Mouse (Mus musculus) urinary bladder, postnatal 4 days (tissue): ENCODE results near the gene Commd1.

Experiments
- DNase-seq, 2 experiments: peaks; one replicate each; pipeline ENCODE4 v3.0.0; 2021 to 2022; ENCODE audit warnings: low spot score in 2 of 2

Gene Commd1

DNA sequence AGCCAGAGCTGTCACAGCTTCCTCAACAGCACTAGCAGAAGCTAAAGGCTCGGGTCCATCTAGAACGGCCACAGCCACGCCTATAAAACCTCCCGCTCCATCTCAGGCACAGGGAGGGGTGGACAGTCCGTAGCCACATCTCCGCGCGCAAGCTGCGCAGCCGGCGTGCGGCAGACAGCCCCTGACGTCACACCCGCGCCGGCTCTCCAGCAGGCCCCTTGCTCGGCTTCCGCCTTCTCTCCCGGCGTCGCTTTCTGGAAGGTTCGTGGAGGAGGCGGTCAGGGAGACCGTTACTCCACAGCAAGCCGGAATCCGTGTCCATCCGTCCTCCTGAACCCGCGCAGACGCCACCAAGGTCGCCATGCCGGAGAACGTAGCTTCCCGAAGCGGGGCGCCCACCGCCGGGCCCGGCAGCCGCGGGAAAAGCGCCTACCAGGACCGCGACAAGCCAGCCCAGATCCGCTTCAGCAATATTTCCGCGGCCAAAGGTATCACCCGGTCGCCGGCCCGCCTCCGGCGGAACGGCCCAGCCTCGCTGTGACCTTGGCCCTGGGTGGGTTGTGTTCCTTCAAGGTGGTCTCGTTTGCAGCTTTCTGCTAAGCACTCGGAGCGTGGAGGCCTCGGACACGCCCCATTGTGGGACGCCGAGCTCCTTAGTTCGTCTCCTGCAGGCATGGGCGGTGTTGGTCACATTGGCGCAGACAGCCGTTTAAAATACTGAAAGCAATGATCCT lies 8.4 kb upstream of the Commd1 start, which contains the start of gene Cct4:
Gene Cct4 (plus strand): TSS at position 127 of the 734 bp plus-strand sequence.
- DNase-seq = peak; percentile 90 to 91

DNA sequence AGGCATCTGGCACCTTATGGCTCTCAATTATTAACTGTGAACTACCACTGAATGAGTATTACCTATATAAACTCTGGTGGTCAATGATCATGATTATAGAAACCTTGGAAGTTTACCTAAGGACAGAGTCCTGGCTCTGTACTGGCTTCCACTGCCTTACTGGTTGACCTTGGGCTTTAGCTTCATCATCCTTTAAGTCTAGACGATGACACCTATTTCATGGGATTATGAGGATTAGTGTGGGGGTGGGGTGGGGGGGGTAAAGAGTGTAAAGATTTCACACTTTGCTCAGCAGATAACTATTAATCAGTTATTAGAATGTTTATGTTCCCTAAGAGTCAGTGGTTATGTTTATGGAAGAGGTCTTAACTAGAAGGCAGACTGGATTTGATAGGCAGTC lies 7.6 kb upstream of the Commd1 start:
- DNase-seq = no peak

DNA sequence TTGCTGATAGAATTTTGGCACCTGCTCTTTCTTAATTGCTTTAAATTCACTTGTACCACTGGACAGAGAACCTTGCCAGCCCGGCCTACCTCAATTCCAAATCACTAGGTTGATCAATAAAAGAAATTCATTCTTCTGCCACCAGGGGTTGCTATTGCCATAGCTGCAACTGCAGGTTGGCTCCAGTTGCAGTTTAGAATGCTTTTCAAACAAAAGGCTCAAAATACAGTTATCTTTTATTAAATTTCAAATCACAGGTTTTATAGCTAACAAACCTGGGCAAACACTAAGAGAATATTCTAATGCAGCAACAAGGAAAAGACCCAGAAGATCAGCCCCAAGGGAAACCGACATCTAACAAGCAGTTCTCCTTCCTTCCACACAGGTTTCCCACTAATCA lies 5.2 kb upstream of the Commd1 start:
- DNase-seq = no peak

DNA sequence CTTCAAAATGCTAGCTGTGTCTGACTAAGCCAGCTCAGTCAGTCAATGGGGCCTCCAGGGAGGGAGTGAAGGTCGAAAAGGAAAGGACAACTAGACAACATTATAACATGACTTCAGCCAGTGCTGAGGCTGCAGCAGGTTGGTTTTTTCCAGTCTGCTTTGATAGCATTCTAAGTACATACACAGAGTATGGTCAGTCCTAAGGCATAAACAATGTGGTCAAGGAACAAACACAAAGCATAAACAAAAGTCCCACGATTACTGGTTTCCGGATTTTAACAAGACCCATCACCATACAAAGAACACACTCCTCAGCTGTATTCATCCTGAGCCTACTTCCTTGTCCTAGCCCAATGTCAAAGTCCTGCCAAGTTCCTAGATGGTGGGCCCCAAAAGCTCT lies 3.3 kb upstream of the Commd1 start:
- no peak for DNase-seq

DNA sequence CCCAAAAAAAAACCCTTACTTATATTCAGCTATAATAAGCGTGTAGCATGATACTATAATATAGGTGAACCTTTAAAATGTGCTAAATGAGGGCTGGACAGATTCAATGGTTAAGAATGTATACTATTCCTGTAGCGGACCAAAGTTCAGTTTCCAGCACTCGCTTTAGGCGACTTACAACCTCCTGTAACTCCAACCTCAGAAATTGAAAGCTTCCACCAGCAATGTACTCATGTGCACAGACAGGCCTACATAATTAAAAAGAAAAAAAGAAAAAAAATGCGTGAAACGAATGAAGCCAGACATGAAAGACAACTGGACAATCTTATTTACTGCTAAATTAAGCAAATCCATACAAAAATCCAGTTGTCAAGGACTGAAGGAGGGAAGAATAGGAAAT lies 664 bp upstream of the Commd1 start:
- no peak for DNase-seq

DNA sequence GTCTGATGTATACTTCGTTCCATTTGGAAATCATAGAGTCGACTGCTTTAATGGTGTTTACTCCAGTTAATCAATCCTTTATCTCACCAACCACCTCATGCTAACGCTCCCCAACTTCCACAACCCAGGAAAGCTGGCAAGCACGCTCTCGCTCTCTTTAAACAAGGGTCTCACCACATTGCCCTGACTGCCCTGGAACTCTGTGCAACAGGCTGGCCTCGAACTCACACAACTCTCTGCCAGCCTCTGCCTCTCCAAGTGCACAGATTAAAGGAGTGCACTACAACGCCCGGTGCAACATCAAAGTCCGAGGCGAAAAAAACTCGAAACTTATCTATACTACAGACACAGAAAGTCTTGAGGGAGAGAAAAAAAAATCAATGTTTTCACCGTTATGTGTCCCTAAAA lies 635 bp downstream of the Commd1 start:
- no peak for DNase-seq

DNA sequence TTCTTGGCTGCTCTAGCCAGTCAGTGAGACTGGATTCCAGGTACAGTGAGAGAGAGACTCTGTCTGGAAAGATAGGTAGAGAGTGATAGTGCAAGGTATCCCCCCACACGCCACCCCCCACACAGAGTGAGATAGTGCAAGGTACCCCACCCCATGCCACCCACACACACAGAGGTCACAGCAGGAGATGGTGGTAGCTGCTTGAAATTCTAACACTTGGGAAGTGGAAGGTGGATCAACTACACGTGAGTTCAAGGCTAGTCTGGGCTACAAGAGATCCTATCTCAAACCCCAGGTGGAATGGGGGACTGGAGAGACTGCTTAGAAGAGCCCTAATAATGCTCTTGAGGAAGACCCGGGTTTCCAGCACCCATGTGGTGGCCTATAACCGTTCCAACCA lies 1.1 kb downstream of the Commd1 start:
- DNase-seq = no peak

DNA sequence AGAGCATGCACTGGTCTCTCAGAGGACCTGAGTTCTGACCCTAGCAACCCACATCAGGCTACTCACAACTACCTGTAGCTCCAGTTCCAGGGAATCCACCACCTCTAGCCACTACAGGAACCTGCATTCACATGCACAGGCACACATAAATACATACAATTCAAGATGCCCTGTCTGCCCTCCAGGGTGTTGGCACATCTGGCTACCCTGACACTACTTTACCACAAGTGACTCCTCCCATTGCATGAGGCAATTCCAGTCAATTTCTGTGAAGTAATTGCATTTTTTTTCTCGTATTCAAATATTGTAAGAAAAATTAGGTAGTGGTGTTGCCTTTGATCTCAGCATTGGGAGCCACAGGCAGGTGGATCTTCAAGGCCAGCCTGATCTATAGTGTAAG lies 3.0 kb downstream of the Commd1 start:
- DNase-seq = no peak

DNA sequence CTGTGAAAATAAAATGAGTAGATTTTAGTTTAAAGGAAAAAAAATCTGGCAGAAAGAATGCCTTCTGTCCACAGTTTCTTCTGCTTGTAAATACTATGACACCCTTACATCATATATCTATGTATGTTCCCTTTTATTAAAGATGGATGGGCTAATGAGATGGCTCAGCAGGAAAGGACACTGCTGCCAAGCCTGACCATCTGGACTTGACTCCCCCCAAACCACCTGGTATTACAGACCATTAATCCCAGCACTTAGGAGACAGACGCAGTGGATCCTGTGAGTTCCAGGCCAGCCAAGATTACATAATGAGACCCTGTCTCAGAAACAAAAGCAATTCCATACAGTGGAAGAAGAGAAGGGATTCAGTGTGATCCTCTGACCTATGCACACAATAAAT lies 3.5 kb downstream of the Commd1 start:
- no peak for DNase-seq

DNA sequence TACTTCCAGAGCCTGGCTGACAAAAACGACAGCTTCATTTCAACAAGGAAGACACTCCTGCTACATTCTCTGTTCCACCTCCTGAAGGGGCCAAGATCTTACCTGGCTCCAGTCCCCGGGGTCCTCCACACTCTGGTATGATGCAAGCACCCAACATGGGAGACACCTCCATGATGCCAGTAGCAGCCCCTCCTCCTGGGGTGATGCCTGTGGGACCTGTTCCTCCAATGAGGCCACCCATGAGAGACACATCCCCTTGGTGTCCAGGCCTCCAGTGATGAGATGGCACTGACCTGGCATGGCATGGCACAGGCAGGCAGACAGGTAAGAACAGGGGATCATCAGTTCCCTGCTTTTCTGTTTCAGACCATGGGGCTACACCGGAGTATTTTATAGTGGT lies 4.0 kb downstream of the Commd1 start:
- no peak for DNase-seq

DNA sequence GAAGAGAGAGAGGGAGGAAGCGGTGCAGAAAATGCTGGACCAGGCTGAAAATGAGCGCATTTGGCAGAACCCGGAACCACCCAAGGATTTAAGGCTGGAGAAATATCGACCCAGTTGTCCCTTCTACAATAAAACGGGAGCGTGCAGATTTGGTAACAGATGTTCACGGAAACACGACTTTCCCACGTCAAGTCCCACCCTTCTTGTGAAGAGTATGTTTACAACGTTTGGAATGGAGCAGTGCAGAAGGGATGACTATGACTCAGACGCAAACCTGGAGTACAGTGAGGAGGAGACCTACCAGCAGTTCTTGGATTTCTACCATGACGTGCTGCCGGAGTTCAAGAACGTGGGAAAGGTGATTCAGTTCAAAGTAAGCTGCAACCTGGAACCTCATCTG lies 8.6 kb downstream of the Commd1 start:
- DNase-seq = peak in 1 of 2 experiments; percentile 47

DNA sequence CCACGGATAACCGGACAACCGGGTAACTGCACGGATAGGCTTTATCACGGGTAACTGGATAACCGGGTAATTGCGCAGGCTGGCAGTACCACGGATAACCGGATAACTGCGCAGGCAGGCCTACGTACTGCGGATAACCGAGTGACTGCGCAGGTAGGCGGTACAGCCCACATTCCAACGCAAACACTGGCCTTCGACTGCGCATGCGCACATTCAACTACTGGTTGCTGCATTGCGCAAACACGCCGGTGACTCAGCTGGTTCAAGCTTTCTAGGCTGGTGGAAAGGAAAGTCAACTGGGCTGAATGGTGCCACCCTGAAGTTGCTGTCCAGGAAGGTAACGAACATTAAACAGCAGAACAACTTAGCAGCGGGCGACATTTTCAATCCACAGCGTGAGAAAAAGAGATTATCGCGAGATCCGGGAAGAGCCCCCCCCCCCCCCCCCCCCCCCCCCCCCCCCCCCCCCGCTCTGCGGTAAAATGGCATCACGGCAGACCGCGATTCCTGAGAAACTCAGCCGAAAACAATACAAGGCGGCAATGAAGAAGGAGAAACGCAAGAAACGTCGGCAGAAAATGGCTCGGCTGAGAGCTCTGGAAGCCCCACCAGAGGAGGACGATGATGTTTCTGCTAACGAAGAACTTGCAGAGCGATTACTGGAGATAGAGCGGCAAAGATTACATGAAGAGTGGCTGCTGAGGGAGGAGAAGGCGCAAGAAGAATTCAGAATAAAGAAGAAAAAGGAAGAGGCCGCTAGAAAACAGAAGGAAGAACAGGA lies 9.2 kb downstream of the Commd1 start:
- peak; percentile 73 to 78 for DNase-seq

DNA sequence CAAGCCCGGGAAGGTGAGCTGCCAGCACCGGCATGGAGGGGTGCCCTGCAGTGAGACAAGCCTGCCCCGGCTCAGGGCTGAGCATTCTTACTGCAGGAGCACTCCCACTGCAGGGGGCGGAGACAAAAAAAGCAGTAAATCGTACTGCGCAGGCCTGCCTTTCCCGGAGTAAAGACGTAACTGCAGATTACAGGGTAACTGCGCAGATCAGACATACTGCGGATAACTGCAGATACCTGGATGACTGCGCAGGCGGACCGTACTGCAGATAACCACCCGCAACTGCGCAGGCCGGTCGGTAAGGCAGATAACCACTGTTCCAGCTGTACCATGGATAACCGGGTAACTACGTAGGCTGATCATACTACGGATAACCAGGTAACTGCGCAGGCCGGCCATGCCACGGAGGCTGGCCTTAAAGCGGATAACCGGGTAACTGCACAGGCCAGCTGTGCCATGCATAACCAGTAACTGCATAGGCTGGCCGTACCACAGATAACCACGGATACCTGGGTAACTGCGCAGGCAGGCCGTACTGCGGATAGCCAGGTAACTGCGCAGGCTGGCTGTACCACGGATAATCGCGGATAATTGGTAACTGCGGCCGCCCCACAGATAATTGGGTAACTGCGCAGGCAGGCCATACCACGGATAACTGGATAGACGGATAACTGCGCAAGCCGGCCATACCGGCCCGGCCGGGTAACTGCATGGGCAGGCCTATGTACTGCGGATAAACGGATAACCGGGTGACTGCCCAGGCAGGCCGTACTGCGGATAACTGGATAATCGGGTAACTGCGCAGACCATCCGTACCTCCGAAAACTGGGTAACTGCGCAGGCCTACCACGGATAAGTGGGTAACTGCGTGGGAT lies 10.1 kb downstream of the Commd1 start, which contains the start of gene Zrsr1:
Gene Zrsr1 (plus strand): TSS at position 171 of the 875 bp plus-strand sequence.
- peak; percentile 36 to 62 for DNase-seq

DNA sequence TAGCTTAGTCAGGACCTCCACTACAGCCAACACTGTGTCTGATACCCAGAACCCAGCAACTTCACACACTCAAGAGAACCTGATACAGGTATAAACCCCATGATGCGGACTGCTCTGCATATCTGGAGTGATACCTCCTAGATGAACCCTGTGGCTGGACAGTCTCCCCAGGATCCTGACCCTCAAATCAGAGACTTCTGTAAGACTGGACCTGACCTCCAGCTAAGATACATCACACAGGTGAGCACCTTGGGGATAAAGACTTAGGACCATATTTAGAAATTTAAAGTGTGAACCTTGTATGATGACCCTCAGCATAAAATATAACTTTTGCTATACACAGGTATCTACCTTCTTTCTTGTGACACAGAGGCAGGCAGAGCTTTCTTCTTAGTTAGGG lies 11.6 kb downstream of the Commd1 start:
- no peak for DNase-seq

DNA sequence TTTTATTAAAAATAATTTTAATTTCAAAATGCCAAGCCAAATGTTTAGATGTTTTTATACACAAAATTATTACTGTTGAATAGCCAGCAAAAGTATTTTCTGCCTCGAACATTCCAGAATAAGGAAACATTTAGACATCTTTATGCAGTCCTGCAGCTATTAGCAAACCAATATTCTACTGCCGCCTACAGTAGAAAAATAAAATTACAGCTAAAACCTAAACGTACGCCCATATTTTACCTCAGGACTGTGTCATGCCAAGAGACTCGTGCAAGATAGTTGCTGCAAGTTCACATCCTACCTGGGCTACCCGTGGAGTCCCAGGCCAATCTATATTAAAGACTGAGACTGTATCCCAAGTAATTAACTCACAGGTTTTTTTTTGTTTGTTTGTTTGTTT lies 12.7 kb downstream of the Commd1 start:
- DNase-seq = no peak

DNA sequence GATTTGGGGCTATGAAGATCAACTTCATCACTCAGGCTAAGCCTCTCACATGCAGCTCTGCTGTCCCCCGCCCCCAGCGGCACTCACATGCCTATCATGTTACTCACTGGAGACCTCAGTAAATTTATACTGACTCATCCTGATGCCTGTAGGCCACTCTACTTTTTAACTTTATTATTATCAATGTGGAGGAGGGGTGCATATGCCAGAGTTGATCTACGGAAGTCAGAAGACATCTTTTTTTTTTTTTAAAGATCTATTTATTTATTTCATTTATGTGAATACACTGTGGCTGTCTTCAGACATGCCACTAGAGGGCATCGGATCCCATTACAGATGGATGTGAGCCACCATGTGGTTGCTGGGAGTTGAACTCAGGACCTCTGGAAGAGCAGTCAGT lies 16.7 kb downstream of the Commd1 start:
- DNase-seq = no peak

DNA sequence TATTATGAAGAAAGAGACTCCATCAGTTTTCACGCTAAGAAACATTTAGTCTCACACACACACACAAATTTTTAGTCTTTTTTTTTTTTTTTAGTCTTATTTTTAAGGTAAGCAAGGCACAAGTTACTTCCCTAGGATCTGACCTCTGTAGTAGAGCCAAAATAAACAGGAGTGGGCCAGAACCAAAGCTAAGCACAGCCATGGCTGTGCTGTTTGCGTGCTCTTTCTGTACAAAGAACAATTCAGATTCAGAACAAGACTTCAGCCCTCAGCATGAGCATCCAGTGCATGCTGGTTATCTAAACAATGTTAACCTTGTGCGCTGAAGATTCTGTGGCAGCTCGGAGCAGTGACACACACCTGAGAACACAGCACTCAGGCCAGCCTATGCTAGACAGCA lies 17.8 kb downstream of the Commd1 start:
- no peak for DNase-seq

DNA sequence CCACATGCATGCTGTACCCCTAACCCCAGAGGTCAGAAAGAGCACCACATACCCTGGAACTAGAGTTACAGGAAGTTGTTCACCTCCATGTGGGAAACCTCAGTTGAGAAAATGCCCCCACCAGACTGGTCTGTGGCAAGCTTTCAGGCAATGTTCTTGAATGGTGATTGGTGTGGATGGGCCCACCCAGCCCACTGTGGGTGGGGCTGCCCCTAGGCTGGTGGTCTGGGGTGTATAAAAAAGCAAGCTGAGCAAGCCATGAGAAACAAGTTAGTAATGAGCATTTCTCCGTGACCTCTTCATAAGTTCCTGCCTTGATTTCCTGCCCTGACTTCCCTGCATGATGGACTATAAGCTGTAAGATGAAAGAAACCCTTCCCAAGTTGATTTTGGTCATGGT lies 20.1 kb downstream of the Commd1 start:
- DNase-seq = no peak

DNA sequence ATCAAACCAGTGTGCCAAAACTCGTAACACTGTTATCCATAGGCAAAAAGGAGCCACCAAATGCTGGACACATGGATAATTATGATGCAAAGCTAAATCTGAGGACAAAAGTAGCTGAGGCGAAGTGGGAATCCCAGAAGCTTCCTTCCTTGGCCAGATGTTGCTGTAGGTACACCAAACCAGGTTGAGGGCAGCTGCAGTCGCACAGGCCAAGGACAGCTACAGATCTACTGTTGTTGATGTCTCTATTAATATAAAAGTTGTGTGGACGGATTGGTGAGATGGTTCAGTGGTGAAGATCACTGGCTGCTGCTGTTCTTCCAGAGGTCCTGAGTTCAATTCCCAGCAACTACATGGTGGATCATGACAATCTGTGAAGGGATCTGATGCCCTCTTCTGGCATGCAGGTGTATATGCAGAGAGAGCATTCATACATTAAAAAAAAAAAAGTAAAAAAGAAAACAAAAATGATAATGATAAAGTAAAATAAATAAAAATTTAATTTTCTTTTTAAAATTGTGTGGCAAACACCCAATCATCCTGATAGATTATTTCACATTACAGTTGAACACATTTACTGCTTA lies 24.3 kb downstream of the Commd1 start:
- no peak for DNase-seq

DNA sequence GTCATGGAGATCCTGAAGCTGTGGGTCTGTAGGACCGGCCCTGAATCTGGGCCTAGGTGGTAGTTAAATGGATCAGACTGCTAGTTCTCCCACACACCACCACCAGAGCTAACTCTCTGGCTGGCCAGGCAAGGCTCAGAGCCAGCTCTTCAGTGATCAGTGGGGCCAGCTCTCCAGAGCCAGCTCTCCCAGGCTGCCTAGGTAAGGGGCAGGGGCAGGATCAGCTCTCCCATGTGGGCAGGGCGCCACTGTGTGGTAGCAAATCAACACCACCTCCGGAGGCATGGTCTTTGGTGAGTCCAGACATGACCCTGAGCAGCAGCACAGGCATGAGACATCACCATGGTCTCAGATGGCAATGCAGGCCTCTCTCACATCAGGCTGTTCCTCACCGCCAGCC lies 25.4 kb downstream of the Commd1 start:
- peak in 1 of 2 experiments; percentile 37 for DNase-seq

DNA sequence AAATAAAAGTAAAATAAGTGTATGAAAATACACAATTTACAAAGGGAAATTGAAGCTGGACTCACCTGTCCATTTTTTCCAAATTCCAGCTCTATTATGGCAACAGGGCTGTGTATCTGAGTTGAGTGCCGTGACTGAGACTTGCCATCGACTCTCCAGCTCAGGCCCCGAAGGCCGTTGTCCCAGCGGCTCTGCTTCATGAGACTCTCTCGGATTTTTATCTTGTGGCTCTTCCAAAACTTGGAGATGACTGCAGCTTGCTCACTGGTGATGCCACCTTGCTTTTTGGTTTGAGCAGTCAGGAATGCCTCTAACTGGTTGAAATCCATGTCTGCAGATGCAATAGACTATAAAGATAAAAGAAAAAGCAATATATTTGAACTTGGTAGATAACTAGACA lies 25.8 kb downstream of the Commd1 start:
- no peak for DNase-seq

DNA sequence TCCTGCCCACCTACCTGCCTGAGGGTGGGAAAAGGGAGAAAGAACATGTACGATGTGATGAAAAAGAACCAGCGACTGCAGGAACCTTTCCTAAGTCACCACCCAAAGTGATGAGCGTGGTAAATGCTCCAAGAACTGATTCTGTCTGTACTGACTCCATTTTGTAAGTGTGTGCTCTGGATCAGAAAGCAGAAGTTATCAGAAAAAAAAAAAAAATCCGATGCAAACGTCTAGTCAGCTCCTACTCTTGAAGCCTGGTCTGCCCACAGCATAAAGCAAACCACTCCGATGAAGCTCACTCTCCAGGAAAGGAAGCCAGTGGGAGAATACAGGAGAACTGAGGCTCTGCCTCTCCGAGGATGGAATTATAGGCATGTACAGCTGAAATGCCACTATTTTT lies 29.5 kb downstream of the Commd1 start:
- no peak for DNase-seq
